Mouse (Mus musculus): ENCODE results near the gene Ccdc47. TPM values are rescaled to one million over a fixed set of nuclear protein-coding genes. Genes with fewer than 3 reads are reported as not detected.
"Not testable (repeated sequence)": the region's sequence is repeated elsewhere in the genome, so short reads cannot be mapped to it uniquely, and the experiment has no call there.

Gene Ccdc47
- total RNA-seq (2022): 100 to 1,000 TPM in 3 of 4 experiments, 10 to 100 TPM in 1; 84.3 to 125 (median 116) TPM

DNA sequence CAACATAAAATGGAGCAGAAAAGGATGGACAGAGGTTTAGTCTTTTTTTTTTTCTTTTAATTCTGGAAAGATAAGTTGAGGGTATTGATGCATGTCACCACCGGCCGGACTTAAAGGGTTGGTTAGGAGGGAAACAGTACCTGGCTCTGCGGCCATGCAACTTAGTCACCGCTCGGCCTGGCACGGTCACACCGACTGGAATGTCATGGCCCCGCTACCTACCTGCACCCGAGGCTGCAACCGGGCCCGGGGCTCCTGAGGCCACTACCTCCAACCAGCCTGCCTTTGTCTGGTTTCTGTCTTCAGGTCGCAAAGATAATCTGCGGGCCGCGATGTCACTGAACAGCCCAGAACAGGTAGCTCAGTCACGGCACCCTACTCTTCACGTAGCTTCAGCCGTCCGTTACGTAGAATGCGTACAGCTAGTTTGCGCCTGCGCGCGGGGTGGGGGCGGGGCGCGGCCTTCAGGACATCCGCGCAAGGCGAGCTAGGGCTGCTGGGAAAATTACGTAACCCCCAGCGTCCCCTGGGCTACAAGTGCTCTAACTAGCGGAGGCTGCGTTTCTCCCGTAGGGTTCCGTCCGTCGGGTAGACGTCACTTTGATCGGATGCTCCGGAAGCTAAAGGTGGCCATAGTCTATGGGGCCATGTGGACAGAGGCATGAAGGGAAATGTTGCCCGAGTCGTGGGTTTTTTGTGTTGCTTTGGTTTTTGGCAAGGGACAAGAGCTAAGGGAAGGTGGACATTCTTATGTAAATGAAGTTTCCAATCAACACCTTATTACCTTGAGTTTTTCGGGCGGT is at the start of gene Ccdc47:
Gene Ccdc47 (minus strand): TSS at position 418 of the 803 bp plus-strand sequence.
- peak; percentile 97 for DNase-seq

DNA sequence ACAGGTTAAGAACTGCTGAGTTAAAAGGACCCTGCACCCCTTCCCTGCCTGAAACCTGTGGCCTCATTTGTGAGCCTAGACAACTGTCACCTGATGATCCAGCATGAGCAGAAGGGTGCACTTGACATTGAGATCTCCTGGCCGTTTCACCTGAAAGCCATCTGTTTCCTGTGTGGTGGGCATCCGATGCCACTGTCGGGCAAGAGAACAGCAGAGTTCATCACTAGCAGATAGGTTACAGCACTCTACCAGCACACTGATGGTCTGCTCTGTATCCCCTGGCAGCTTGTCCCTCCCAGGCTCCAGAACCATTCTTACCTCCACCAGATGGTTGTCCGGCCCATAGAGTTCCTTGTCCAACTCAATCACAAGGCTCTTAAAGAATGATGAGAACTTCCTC is 49.4 kb upstream of the Ccdc47 start:
- DNase-seq: no peak

DNA sequence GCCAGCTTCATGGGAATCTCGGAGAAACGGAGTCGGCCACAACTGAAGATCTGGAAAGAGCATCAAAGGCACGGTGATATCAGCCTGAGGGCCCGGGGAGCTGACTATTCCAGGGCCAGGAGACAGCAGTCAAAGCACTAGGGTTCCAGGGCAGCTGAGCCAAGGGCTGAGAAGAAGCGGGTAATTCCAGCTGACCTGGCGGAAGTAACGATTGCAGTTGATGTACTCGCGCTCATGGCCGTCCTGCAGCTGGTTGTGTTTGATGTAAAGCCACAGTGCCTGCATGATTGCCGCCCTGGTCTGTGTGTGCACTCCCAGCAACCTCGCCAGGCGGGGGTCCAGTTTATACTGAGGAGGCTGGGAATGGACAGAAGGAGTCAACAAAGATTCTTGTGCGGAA is 48.8 kb upstream of the Ccdc47 start:
- no peak for DNase-seq

DNA sequence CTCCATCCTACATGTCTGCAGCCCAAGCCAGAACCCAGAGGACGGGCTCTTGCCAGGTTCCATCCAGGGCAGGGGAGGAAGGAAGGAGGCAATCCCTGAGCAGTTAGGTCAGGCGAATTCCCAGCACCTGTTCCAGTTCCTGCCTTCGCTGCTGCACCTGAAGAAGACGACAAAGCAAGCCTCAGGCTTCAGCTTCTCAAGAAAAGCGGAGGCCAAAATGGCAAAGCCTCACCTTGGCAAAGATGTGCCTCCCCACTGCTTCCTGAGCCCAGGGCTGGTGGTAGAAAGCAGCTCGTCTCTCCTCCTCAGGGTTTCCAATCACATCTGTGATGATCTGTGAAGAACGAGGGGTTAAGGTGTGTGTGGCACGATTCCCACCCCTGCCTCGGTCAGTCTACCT is 47.8 kb upstream of the Ccdc47 start:
- no peak for DNase-seq

DNA sequence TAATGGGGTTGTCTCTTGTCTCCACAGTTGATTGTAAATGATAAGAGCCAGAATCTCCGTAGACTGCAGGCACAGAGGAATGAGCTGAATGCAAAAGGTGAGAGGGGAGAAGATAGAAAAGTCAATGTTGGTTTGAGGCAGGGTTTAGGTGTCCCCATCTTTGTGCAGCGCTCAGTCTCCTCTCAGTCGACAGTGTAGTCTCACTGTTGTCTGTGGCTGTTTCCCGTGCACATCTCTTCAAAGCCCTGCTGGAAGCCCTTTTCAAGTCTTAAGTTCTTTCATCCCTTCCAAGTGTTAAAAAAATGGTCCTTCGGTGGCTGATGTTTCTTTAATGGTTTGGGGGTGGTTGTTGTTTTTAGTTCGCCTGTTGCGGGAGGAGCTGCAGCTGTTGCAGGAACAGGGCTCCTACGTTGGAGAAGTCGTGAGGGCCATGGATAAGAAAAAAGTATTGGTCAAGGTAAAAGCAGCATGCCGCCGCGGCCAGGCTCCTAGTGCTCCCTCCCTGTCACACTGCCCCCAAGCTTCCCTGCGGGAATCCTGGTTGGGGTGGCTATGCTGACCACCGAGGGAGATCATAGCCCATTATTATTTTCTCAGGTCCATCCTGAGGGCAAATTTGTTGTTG is 44.8 kb upstream of the Ccdc47 start:
- no peak for DNase-seq

DNA sequence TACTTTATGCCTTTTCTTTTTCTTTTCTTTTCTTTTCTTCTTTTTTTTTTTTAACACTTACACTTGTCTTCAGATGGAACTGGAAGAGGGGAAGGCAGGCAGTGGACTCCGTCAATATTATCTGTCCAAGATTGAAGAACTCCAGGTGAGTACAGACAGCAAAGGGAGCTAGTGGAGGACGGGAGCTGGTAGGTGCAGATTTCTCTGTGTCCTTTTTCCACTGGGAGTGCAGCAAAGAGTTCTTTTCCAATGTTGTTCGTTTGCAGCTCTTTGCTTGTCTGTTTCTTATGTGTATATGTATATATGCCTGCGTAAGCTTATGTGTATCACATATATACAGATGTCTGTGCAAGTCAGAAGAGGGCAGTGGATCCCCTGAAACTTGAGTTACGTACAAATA is 40.6 kb upstream of the Ccdc47 start:
- DNase-seq: no peak

DNA sequence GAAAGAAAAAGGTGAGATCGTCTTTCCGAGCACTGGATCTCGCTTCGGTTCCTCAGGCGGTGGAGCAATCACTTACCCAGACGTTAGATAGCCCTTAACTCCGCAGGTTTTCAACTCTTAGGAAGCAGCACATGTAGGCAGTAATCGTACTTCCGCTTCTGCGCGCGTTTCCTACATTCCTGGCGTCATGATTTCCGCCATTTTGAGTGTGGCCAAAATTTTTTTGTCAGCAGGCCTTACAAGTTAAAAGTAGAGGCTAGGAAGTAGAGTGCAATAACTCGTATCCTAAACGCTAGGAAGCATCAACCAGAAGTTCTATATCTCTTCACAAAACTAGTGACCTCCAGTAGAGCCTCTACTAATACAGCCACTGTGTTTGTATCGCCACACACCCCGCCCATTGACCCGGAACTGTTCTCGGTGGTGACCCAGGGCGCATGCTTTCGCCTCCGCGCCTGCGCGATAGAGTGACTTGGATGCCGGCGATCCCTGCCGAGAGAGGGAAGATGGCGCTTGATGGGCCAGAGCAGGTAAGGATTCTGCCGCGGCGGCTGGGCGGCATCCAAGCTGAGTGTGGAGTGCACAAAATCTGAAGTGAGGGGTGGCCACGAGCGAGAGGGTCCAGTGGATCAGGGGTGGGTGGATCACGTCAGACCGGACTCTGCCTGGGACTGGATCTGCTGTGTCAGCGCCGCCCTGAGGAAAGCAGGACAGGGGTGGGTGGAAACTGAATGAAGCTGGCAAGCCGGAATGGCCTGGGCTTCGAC is 39.7 kb upstream of the Ccdc47 start, which contains the start of the genes Ftsj3 and Psmc5:
Gene Ftsj3 (minus strand): TSS at position 395 of the 767 bp plus-strand sequence.
Gene Psmc5 (plus strand): TSS at position 470 of the 767 bp plus-strand sequence.
- peak; percentile 95 for DNase-seq

DNA sequence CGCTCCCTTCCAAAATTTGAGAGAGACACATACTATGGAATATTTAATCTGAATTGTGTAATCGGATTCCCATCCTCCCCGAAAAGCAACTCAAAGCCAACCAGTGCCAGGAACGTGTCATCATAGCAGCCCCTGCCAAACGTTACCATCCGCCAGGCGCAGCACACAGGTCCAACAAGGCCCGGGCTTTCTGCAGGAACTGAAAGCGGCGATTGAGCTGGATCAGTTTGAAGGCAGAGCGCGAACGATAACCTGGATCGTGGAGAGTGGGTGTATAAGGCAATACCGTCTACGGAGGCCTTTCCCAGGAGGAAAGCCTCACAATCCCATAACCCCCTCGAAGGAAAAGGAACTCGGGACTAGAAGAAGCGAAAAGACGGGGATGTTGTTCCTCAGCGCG is 39.0 kb upstream of the Ccdc47 start:
- no peak for DNase-seq

DNA sequence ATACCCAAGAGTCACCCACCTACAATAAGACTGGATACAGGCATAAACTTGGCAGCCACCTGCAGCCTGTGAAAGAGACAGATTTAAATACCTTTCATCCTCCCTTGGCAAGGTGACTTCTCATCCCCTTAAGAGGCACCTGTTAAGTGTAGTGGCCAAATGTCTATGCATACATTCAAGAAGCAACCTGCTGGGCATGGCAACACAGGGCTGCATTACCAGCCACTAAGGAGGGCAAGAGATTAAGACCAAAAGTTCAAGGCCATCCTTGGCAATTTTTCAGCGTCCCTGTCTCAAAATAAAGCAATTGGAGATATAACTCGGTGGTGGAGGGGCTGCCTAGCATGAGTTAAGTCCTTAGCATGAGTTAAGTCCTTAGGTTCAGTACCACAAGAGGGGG is 38.6 kb upstream of the Ccdc47 start:
- no peak for DNase-seq

DNA sequence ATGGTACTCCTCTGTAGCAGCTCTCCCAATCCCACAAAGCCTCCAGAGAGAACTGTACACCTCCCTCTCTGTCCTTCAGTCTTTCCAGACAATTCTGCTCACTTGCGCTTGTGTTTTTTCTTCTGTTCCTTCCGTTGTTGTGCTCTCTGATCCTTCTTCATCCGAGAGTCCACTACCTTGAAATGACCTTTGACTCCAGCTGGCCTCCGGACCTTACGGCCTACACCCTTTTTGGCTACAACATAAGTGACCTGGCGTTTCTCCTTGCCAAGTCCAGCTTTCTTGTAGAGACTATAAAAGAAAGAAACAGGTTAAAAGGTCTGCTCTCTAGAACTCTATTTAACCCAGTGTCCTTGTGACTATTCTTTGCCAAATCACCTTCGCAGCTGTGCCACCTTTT is 33.2 kb upstream of the Ccdc47 start:
- DNase-seq: no peak

DNA sequence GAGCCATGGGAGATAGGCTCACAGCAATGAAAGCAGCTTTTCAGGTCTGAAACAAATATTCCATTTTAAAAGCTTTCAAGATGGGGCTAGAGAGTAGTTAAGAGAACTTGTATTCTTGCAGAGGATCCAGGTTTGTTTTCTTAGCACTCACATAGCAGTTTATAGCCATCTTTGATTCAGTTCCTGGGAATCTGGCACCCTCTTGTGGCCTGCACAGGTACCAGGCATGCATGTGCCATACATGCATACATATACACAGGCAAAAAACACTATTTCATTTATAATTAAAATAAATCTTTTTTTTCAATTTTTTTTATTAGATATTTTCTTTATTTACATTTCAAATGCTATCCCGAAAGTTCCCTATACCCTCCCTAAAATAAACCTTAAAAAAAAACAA is 30.7 kb upstream of the Ccdc47 start:
- DNase-seq: no peak

DNA sequence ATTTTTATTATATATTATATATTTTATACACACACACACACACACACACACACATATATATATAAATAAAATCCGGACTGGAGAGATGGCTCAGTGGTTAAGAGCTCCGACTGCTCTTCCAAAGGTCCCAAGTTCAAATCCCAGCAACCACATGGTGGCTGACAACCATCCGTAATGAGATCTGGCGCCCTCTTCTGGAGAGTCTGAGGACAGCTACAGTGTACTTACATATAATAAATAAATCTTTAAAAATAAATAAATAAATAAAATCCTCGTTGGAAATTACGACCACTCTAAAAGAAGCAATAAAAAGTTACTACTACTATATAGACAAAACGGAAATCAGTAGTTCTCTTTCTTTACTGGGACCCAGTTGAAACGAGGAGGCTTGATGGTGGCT is 17.8 kb upstream of the Ccdc47 start:
- DNase-seq: not testable (repeated sequence)

DNA sequence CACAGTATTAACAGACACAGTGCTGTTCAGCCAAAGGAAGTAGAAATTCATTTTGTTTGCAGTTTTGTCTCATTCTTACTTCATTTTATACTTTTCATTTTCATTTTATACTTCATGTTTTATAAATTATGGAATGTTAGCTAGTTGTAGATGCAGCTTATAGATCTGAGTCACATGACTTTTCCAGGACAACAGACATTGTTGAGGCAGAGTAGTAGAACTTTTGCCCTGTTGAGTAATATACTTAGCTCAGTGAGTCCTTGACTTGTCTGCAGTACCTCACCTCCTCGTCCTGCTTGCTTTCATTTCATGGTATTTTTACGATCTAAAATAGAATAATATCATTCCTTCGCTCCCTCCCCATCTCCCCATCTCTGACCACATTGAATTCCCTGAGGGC is 4.5 kb upstream of the Ccdc47 start:
- no peak for DNase-seq

DNA sequence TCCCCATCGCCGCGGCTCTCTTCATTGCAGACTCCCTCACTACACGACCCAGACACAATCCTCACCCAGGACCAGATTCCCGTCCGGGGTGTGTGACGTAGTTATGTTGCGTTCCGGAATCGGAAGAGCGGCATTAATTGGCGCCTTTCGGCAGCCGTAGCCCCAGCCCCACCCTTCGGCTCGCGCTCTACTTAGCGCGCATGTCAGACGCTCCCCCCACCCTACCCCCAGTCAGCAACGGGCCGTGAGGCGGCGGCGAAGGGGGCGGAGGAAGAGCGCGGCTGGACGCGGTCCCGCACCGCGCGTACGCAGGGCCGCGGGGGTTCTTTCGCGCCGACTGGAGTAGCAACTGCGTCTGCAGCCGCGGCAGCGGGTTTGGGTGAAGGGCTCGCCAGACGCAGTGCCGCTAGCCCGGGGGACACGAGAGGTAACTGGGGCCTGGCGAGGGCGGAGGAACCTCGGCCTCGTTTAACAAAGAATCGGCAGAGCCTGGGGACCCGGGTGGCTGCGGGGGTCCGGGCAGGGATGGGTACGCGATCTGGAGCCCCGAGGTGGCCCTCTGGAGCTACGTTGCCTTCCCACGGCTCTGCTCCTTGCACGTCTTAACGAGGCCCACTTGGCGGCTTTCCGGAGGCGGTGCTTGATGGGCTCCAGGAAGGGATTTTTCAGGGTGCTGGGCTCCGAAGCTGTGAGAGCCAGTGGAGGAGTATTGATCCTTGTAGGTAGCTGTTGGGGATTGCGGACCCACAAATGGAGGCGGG is 766 bp upstream of the Ccdc47 start, which contains the start of gene Ddx42:
Gene Ddx42 (plus strand): TSS at position 197 of the 761 bp plus-strand sequence.
- DNase-seq: peak; percentile 89

DNA sequence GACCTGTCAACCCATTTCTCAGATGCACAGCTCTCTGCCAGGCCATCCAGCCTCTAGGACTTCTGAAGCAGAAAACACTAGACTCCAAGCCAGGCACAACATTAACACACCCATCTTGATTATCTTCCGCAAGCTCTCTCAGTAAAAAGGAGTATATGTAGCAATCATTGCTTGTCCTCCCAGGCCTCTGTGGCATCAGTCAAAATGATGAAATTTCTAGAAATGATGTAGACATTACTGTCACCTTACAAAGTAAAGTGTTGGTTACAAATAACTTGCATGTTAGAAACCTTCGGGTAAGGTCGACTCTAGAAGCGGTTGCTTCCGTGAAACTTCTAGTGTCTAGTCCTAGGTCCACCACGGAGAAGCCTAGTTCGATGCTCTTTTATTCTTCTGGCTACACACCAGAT is 689 bp downstream of the Ccdc47 start:
- no peak for DNase-seq

DNA sequence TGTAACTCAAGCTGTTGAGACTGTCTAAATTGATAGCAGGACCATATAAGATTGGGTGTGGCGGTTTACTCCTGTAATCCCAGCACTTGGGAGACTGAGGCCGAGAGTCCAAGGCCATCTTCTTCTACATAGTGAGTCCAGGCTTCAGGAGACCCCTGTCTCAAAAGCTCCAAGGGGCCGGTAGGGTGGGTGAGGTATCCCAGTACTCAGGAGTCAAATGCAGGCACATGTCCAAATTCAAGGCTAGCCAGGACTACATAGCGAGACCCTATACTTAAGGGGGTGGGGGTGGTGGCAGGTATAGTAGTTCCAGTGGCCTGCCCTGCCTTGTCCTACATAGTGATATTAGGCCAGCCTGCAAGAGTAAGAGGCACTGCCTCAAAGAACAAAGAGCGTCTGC is 1.3 kb downstream of the Ccdc47 start:
- no peak for DNase-seq

DNA sequence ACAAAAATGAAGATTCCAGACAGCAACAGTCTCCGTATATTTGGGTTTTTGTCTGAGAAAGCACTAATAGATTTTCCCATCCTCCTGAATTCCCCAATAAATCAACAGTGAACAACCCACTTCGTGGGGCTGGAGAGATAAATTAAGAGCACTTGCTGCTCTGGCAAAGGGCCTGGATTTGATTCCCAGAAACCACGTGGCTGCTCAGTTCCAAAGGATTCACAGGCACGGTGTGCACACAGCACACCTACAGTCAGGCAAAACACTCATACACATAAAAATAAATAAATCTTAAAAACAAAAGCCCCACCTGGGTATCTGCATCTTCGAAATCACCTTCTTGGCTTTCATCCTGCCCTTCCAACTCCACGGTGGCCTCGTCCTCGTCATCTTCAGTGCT is 3.4 kb downstream of the Ccdc47 start:
- DNase-seq: no peak

DNA sequence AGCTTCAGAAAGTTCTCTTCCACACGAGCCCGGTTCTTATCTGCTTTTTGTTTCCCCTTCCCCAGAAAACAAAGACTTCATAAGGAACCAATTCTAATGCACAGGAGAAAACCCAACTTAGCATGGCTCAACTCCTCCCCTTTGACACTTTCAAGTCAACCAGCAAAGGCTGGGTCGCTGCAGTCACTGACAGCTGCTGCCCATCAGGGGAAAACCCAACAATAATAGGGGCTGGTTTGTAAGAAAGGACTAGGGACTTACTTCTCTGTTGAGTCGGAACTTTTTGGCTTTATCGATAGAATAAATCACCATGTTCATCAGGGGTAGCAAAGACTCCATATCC is 14.1 kb downstream of the Ccdc47 start, which contains the start of gene Strada:
Gene Strada (minus strand): TSS at position 46 of the 343 bp plus-strand sequence.
- DNase-seq: no peak

DNA sequence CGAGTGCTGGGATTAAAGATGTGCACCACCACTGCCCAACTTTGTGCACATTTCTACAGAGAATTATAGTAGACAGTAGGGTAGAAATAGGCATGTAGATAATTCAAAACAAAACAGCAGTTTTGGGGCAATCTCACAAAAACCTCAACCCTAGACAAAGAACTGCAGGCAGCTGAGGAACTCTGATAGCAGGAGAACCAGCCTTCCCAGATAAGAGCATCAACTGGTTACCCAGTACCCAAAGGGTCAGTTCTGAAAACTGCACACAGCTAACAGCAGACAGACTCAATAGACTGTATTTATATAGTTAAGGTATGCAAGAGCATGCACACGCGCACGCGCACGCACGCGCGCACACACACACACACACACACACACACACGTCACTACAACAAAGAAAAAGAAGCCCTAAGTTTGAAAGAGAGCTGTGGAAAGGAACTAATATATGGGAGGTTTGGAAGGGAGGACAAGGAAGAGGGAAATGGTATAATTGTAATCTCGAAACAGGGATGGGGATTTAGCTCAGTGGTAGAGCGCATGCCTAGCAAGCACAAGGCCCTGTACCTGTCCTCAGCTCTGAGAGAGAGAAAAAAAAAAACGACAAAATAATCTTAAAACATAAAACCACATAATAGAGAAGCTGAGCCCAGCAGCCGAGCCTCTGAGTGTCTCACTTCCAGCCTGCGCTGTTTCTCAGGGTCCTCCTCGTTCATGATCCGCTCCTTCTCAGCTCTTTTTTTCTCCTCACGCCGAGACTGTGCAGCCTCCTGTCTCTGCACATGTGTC is 14.6 kb downstream of the Ccdc47 start:
- DNase-seq: no peak

DNA sequence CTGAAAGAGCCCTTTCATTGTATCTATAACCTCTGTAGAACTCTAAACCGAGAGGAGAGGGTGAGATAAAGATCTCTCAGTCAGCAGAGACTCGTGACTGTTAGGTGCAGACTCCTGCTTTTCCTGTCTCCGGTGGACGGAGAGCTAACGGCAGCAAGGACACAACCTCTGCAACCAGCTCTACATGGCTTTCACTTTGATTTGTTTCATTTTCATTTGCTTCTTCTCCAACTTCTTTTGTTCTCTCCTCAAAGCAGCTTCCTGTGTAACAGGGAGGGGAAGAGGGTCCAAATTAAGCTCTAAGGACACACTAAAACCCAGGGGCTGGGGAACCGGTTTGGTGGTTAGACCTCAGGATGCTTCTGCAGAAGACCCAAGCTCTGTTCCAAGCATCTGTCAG is 15.4 kb downstream of the Ccdc47 start:
- DNase-seq: no peak

DNA sequence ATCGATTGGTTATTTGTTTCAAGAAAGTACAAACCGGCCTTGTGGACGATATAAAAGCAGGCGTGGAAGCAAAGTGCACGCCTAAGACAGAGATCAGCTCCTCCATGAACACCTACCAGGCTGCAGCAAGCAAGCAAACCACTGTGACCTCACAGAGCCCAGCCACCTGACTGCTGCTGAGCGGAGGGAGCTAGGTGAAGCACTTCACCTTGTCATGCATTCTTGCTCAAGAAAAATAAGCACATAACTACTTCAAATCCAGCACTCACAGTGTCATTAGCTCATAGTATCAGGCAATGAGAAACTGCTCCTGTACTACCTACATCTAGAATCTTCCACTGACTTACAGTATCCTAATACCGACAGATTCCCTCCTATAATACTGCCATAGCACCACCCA is 16.1 kb downstream of the Ccdc47 start:
- DNase-seq: not testable (repeated sequence)

DNA sequence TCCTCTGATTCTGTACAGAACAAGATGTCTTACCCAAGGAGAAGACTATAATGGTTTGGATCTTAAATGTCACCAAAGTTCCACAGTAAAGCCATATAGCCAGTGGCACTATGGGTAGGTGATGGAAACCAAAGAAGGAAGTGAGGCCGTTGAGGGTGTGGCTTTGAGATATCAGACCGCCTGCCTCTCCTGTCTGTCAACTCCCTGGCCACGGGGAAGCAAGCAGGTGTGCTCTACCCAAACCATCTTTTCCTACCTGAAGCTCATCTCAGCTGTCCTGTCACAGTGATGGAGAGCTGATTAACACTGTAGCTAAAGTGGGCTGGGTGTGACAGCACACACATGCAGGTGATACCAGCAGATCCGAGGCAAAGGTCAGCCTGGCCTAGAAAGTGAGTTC is 17.9 kb downstream of the Ccdc47 start:
- no peak for DNase-seq

Measured in adrenal gland, adult 8-10 months (tissue).